Mouse (Mus musculus): ENCODE data around the gene Atp1a4.

Atp1a4 gene

DNA sequence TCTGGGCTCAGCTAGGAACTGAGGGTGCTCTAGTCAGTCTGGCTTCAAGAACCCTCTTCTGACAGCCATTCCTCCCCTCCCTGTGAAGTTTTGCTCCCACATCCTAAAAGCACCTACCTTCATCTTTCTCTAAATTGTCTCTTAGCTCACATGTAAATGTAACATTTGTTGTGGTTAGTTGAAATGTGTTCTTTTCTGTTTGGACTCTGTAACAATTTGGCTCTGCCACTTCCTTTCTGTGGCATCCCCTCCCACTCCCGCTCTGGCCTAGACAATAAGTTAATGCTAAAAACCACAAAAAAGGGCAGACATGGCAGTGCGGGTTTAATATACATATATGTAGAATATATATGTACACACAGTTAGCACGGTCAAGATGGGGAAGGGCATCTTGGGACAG is 61.1 kb downstream of the Atp1a4 start:
- no peak for DNase-seq

DNA sequence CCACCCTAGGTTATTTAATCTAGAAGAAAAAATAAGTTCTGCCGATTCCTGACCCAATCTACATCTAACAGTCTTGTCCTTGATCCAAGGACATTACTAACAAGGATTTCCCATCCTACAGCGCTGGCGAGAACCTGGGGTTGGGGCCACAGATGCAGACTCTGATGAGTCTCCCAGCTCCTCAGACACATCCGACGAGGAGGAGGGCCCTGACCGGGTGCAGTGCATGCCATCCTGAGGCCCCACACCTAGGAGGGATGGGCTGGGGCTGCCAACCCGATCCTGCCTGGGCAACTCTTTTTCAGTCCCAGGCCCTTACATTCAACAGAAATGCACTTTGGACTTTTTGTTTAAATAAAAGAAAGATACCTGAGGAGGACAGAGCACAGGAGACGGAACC is 63.8 kb downstream of the Atp1a4 start:
- no peak for DNase-seq

DNA sequence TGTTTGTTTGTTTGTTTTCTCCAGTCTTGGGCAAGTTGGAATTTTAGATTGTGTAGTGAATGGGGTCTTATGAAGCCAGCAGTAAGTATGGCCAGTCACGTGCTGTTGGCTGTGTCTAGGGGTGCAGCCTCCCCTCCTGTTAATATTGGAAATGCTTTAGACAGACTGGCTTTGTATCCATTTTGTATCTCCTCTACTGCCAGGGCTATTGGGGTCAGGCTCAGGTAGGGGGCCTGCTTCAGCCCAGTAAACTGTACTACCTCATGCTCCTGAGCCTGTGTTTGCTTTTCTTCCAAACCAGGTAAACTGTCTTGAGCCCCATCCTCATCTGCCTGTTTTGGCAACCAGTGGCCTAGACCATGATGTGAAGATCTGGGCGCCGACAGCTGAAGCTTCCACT is 66.0 kb downstream of the Atp1a4 start:
- no peak for DNase-seq

DNA sequence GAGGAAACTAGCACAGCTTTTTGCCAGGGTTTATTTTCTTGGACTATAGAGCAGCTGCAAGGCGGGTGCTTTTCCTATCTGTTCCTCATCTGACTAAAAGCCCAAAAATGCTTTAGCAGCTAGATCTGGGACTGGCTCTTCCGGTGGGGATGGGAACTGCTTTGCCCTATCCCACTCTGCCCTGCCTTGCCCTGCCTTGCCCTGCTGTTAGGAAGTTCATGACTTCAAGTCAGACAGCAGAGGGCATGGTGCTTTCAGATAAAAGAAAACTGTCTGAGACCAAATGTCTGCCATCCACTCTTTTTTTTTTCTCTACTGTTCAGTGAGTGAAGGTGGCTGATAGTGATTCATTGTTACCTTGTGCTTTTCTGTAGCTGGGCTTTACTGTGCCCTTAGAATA is 66.6 kb downstream of the Atp1a4 start:
- DNase-seq: no peak

DNA sequence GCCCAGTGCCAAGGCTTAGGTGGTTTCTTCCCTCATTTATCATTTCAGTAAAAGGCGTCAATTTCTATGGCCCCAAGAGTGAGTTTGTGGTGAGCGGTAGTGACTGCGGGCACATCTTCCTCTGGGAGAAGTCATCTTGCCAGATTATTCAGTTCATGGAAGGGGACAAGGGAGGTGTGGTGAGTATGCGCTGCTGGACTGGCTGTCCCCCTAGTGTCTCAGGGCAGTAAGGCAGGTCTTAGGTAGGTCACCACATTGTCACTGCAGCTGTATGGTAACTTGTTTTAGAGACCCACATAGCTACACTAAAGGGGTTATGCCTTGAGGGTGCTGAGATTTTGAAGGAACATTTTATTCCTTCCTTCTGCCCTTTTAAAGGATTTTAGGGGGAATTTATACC is 69.3 kb downstream of the Atp1a4 start:
- no peak for DNase-seq

DNA sequence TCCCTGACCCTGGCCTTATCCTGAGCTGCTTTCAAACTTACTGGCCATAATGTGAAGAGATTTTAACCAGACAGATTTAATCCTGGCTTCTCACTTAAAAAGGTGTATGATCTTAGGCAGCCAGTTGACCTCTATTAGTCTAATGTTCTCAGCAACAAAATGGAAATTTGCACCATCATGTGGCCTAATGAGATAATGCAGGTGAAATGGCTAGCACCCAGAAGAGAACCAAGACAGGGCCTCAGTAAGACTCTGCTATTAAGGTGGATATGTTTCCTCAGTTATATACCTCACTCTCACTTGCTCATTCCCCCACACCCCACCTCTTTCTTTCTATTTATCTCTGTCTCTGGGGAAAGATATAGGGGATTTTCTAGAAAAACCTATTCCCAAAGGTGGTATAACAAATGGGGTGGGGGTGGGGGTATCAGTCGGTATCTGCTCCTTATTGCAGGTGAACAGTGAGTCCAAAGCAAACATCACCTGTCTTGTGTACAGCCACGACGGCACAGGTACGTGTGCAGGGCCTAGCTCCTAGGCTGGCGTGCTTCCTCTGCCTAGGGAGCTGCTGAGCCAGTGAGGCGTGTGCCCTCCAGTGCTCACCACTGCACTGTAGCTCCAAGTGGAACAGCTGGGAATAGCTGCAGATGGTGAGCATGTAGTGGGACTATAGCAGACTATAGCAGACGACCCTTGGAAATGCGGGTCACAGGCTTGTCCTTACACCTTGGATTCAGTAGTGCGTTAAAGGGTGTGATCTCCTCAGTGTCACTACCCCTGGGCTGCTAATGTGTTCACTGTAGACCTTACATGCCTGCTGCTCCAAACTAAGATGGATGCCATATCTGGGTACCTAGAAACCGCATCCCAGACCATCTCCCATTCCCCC is 71.6 kb downstream of the Atp1a4 start:
- DNase-seq: no peak

DNA sequence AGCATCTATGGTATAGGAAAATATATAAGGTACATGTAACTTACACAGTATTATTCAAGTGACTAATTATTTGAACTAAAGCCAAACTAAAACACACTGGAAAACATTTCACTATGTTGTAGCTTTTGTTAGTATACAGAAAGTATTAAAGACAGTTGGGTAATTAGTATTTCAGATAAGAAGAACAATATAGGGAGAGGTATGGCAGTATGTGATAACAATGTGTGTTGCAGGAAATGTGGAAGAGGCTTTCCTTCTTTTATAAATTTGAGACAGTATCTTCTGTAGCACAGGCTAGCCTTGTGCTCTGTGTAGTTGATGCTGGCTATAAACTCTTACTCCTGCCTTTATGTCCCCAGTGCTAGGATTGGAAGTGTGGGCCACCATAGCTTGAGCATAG is 74.3 kb downstream of the Atp1a4 start:
- no peak for DNase-seq

DNA sequence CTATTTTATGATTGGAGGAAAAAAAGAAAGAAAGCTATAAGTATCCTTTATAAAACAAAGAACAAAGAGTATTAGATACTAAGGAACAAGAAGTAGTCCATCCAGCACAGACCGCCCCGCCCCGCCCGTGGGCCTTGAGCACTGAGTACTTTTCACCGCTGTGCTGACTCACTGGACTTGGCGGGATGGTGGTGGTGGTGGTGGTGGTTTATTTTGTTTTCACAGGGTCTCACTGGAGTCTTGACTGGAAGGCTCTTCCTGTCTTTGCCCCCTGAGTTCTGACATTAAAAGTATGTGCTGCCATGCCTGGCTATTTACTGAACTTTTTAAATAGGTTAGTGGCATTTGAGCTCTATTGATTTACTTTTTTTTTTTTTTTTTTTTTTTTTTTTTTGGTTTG is 75.2 kb downstream of the Atp1a4 start:
- DNase-seq: no peak

DNA sequence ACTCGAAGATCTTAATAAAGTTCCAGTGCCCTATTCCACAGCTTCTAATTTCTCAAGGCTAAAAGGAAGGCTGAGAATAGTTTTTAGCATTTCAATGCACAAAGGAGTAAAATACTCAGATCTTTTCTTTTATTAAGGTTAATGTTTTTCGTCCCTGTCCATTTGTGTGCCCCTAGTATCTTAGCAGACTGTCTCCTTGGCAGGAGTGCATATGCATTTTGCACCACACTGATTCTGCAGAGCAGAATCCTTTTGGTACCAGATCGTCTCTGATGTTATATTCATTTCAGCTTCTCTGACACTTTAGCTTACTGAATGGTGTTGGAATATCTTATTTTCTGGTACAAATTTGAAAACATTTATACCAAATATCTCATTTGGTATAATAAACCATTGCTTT is 76.4 kb downstream of the Atp1a4 start:
- DNase-seq: no peak

DNA sequence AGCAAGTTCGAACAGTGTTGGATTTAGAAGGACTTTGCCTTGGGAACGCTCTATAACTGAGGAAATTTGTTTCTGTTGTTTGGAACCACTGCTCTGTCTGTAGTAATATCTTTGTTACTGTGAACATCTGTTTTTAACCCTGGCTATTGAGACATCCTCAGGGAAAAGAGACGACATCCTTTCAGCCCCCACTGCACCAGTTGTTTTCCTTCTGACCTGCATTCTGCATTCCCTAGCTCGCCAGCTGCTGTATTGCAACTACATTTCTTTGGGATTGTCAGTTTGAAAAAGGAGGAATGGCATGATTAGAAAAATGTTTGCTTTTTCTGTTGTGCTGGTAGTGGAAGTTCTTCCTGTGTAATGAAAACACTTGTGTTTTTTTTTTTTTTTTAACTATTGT is 77.3 kb downstream of the Atp1a4 start:
- no peak for DNase-seq

DNA sequence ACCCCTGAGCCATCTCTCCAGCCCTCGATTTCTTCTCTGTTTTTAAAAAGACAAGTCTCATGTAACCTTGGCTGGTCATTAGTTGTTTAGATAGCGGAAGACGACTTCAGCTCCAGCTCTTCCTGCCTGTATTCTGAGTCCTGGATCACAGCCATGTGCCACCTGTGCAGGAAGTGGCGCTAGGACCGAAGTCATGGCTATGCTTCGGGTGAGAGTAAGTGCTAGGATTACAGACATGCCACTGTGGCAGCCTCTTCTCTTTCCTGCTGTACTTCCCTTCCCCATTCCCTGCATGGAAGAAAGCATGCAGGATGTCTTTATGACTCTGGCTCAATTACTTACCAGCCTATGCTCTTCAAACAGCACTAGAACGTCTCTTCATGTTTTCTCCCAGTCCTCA is 79.1 kb downstream of the Atp1a4 start:
- no peak for DNase-seq

DNA sequence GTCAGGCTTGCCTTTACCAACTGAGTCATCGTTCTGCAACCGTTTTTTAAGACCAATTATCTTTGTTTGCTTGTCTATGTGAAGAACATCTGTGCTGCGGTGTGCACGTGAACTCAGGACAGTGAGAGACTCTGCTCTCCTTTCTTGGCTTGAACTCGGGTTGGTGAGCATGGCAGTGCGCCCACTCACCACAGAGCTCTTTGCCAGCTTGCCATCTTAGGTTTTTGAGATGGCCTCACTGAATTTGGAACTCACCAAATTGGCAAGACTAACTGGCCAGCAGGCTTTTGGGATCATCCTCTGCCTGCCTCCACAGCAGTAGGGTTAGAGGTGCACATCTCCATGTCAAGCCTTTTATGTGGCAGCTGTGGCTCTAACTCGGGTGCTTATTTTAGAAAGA is 80.4 kb downstream of the Atp1a4 start:
- no peak for DNase-seq

Data from embryo, embryonic 11 days (tissue).